Mouse (Mus musculus): ENCODE data around the gene Fbxw4. TPM values are rescaled to one million over a fixed set of nuclear protein-coding genes. Genes with fewer than 3 reads are reported as not detected.
A peak's percentile ranks its signal among the peaks of the same experiment; 100 is the strongest.

Gene Fbxw4
- polyA plus RNA-seq, 1 experiment from 2014 or later, result 3.5 TPM

DNA sequence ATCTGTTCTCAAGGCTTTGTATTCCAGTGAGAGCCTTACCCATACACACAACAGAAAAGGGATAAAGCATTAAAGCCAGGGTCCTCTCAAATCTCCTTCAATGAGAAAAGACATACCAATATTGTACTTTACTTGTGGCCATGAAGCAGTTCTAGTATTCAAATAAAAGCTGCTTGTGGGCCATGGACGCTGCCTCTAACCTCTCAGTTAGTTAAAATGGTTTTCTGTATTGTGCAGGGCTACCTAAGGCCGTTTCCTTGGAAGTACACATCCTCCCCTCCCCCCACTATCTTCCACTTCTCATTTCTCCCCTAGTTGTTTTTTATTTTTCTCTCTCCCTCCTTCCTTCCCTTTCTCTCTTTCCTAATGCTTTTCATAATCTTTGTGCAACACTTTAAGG lies 3.7 kb upstream of the Fbxw4 start:
- H3K4me3 ChIP-seq (ENCODE audit: low read depth, low read length), result no peak overlapping the region
- no peak for ATAC-seq (replicated peaks; ENCODE audit: insufficient number of reproducible peaks, low FRiP score, low TSS enrichment, low read depth)
- no peaks in the 10 kb centered on the region for H3K9me3 ChIP-seq (replicated peaks; ENCODE audit: control insufficient read depth, low read length)
- H3K36me3 ChIP-seq (replicated peaks; ENCODE audit: control insufficient read depth, insufficient read depth, low read depth, low read length), result no peaks in the 10 kb centered on the region
- no peak for DNase-seq (ENCODE audit: low spot score)
- H3K4me1 ChIP-seq (ENCODE audit: control insufficient read depth, insufficient read depth, low read length), result no peaks in the 10 kb centered on the region
- H3K4me2 ChIP-seq (ENCODE audit: low read depth, low read length), result no peak overlapping the region
- no peak overlapping the region for H3K9ac ChIP-seq (replicated peaks; ENCODE audit: low read length)
- H3K27ac ChIP-seq (replicated peaks; ENCODE audit: low read depth, low read length), result no peak overlapping the region
- no peaks in the 10 kb centered on the region for H3K27me3 ChIP-seq (ENCODE audit: control insufficient read depth, insufficient read depth, low read length)
- WGBS, result 57% methylated on average over 2 of the region's 2 CpGs

DNA sequence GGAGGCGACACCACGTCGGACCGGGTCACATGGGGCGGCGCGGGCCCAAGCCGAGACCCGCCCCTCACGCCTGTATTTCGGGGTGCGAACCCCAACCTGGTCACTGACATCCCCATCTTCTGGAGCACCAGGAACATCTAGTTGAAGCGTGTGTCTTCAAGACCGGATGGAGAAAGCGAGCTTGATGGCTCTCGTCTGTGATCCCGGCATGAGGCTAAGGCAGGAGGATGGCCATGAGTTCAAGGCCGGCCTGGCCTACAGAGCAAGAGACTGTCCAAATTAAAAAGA lies 335 bp upstream of the Fbxw4 start:
- H3K27ac ChIP-seq (replicated peaks; ENCODE audit: low read depth, low read length), result peak overlapping the region; percentile 91
- H3K4me1 ChIP-seq (ENCODE audit: control insufficient read depth, insufficient read depth, low read length), result no peaks in the 10 kb centered on the region; the same call in 1 of the 2 replicates
- H3K9ac ChIP-seq (replicated peaks; ENCODE audit: low read length), result peak overlapping the region; percentile 99
- H3K9me3 ChIP-seq (replicated peaks; ENCODE audit: control insufficient read depth, low read length), result no peaks in the 10 kb centered on the region
- no peak for ATAC-seq (replicated peaks; ENCODE audit: insufficient number of reproducible peaks, low FRiP score, low TSS enrichment, low read depth)
- no peaks in the 10 kb centered on the region for H3K36me3 ChIP-seq (replicated peaks; ENCODE audit: control insufficient read depth, insufficient read depth, low read depth, low read length)
- 15% methylated on average over 18 of the region's 18 CpGs for WGBS
- H3K4me3 ChIP-seq (ENCODE audit: low read depth, low read length), result peak overlapping the region; percentile 85
- no peak for DNase-seq (ENCODE audit: low spot score)
- H3K4me2 ChIP-seq (ENCODE audit: low read depth, low read length), result peak overlapping the region; percentile 81
- no peaks in the 10 kb centered on the region for H3K27me3 ChIP-seq (ENCODE audit: control insufficient read depth, insufficient read depth, low read length)

DNA sequence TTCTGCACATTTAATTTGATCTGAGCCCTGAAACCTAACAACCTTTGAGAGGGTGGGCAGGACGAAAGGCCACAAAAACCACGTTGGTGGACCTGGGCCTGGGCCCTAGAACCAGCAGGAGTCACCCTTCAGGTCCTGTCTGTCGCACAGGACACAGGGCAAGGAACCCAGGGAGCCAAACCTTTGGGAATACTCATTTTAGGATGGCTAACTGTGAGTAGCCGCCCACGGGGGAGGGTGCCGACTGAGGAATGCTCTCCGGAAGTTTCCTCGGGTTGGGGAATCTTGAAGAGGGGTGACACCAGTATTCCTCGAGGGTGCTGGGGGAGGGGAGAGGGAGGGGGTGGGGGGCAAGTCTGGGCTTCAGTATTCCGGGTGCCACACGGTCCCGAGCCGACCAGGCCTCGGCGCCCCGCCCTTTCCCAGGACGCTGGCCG lies 793 bp downstream of the Fbxw4 start:
- peak; percentile 44; the same call in 1 of the 2 replicates for ATAC-seq (replicated peaks; ENCODE audit: insufficient number of reproducible peaks, low FRiP score, low TSS enrichment, low read depth)
- under 1% methylated on average over 17 of the region's 18 CpGs for WGBS
- no peak for DNase-seq (ENCODE audit: low spot score)
- Histone ChIP-seq H3K4me2 (ENCODE audit: low read depth, low read length) (peak overlapping the region; percentile 81), H3K27ac (replicated peaks; ENCODE audit: low read depth, low read length) (peak overlapping the region; percentile 91), H3K4me3 (ENCODE audit: low read depth, low read length) (peak overlapping the region; percentile 85), H3K27me3 (ENCODE audit: control insufficient read depth, insufficient read depth, low read length) (no peaks in the 10 kb centered on the region), H3K36me3 (replicated peaks; ENCODE audit: control insufficient read depth, insufficient read depth, low read depth, low read length) (no peaks in the 10 kb centered on the region), H3K4me1 (ENCODE audit: control insufficient read depth, insufficient read depth, low read length) (no peaks in the 10 kb centered on the region; the same call in 1 of the 2 replicates), H3K9me3 (replicated peaks; ENCODE audit: control insufficient read depth, low read length) (no peaks in the 10 kb centered on the region), H3K9ac (replicated peaks; ENCODE audit: low read length) (peak overlapping the region; percentile 99)

DNA sequence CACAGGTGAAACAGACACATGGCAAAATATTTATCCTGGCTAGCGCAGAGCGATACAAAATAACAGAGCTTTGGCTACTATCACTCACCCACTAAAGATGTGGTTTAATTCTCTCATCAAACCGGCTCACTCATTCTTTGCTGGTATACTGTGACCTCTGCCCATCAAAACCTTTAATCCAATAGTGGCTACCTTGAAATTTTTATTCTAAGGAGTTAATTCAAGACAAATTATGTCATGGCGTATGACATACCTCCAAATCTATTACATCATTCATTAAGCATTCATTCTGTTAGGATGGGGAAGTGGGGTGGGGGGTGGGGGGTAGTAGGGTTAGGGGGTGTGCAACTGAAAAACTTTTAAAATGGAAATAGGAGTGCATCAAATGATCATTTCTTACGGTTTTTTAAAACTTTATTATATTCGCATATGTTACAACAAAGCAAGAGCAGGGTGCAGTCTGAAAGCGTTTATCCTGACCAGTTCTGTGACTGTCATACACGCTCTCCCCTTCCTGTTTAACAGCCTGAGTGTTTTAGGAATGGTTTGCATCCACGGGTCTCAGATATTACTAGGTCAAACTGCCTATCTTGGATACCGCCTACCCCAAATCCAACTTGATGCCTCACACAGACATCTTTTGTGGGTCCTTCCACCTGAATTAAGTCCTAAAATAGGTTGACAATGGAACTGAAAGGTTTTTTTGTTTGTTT lies 1.4 kb downstream of the Fbxw4 start:
- DNase-seq (ENCODE audit: low spot score) (peak; percentile 19), ATAC-seq (replicated peaks; ENCODE audit: insufficient number of reproducible peaks, low FRiP score, low TSS enrichment, low read depth) (no peak)
- Histone ChIP-seq H3K27me3 (ENCODE audit: control insufficient read depth, insufficient read depth, low read length) (no peaks in the 10 kb centered on the region), H3K36me3 (replicated peaks; ENCODE audit: control insufficient read depth, insufficient read depth, low read depth, low read length) (no peaks in the 10 kb centered on the region), H3K27ac (replicated peaks; ENCODE audit: low read depth, low read length) (peak overlapping the region; percentile 91; the same call in 1 of the 2 replicates), H3K4me2 (ENCODE audit: low read depth, low read length) (peak overlapping the region; percentile 81), H3K4me3 (ENCODE audit: low read depth, low read length) (peak overlapping the region; percentile 85), H3K9ac (replicated peaks; ENCODE audit: low read length) (no peak overlapping the region; the same call in 1 of the 2 replicates), H3K4me1 (ENCODE audit: control insufficient read depth, insufficient read depth, low read length) (no peaks in the 10 kb centered on the region; the same call in 1 of the 2 replicates), H3K9me3 (replicated peaks; ENCODE audit: control insufficient read depth, low read length) (no peaks in the 10 kb centered on the region)
- WGBS, result 59% methylated on average over 10 of the region's 10 CpGs

DNA sequence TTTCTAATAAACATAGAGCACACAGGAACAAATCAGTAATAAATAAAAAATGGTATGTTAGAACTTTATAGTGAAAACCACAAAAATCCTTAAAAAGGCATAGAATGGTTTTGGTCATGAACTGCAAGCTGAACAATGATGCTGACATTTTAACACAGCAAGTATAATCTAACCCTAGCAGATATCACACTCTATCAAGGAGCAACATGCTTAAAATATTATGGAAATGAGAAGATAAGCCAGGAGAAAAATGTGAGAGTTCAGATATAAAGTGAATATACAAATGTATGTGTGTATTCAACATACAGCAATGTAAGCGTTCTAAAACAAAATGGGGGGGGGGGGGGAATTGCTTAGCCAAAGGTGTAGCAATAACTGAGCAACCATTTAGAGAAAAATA lies 2.3 kb downstream of the Fbxw4 start:
- DNase-seq (ENCODE audit: low spot score) (no peak), ATAC-seq (replicated peaks; ENCODE audit: insufficient number of reproducible peaks, low FRiP score, low TSS enrichment, low read depth) (no peak)
- Histone ChIP-seq H3K4me2 (ENCODE audit: low read depth, low read length) (no peak overlapping the region), H3K27me3 (ENCODE audit: control insufficient read depth, insufficient read depth, low read length) (no peaks in the 10 kb centered on the region), H3K9me3 (replicated peaks; ENCODE audit: control insufficient read depth, low read length) (no peaks in the 10 kb centered on the region), H3K36me3 (replicated peaks; ENCODE audit: control insufficient read depth, insufficient read depth, low read depth, low read length) (no peaks in the 10 kb centered on the region), H3K4me3 (ENCODE audit: low read depth, low read length) (no peak overlapping the region), H3K27ac (replicated peaks; ENCODE audit: low read depth, low read length) (no peak overlapping the region), H3K4me1 (ENCODE audit: control insufficient read depth, insufficient read depth, low read length) (no peaks in the 10 kb centered on the region; the same call in 1 of the 2 replicates), H3K9ac (replicated peaks; ENCODE audit: low read length) (no peak overlapping the region)
- WGBS, result 83% methylated on average over 1 of the region's 1 CpGs

DNA sequence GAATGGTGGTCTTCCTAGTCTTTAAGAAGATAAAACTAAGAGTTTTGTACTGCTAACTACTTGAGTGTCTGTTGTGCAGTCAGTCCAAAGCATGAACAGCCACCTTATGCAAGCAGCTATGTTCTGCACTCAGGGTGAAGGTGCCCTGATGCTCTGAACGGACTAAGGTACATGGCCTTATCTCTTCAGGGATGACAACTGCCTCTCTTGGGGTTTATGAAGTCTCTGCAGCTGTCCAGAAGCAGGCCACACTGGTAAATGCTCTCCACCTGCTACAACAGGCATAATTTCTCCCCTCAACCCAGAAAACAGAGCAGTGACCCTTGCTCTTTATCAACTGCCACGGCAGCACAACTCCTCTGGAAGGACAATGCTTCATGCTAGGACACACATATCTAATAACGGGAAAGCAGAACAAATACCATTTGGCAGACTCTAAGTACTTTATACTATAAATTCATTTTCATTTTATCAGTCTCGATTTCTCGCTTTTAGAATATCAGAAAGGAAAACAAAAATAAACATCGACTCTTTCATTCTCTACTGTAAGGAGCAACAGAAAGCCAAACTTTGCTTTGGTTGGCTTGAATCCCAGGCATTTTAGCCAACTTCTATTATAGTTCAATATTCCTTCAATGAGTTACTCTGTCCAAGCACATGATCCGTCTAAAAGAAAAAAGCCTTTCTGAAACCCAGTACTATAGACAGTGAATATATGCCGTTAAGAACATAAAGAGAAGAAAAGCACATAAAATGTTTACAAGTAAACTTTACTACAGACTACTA lies 3.1 kb downstream of the Fbxw4 start:
- Histone ChIP-seq H3K9ac (replicated peaks; ENCODE audit: low read length) (no peak overlapping the region), H3K36me3 (replicated peaks; ENCODE audit: control insufficient read depth, insufficient read depth, low read depth, low read length) (no peaks in the 10 kb centered on the region), H3K4me1 (ENCODE audit: control insufficient read depth, insufficient read depth, low read length) (no peaks in the 10 kb centered on the region; the same call in 1 of the 2 replicates), H3K9me3 (replicated peaks; ENCODE audit: control insufficient read depth, low read length) (no peaks in the 10 kb centered on the region), H3K27ac (replicated peaks; ENCODE audit: low read depth, low read length) (no peak overlapping the region), H3K27me3 (ENCODE audit: control insufficient read depth, insufficient read depth, low read length) (no peaks in the 10 kb centered on the region), H3K4me2 (ENCODE audit: low read depth, low read length) (no peak overlapping the region), H3K4me3 (ENCODE audit: low read depth, low read length) (no peak overlapping the region)
- DNase-seq (ENCODE audit: low spot score) (no peak), ATAC-seq (replicated peaks; ENCODE audit: insufficient number of reproducible peaks, low FRiP score, low TSS enrichment, low read depth) (no peak)
- 71% methylated on average over 8 of the region's 8 CpGs for WGBS

DNA sequence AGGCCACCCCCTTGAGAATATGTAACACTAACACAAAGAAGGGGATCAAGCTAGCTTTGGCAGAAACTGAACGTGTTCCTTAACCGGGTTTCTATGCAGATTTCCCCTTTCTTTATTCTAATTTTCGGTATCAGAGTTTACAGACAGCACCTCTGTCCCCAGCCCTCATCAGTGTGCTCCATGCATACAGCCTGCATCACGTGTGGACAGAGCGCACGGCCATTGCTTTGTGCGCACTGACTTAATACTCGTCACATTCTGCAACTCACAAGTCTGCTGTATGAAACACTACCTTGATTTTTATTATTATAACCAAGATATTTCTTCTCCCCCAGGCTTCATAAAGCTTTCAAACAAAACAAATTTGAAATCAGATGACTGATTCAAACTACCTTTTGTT lies 4.2 kb downstream of the Fbxw4 start:
- Histone ChIP-seq H3K4me3 (ENCODE audit: low read depth, low read length) (no peak overlapping the region), H3K4me1 (ENCODE audit: control insufficient read depth, insufficient read depth, low read length) (peaks cover 3% of the 10 kb centered on the region), H3K4me2 (ENCODE audit: low read depth, low read length) (no peak overlapping the region; the same call in 1 of the 2 replicates), H3K27ac (replicated peaks; ENCODE audit: low read depth, low read length) (no peak overlapping the region), H3K9me3 (replicated peaks; ENCODE audit: control insufficient read depth, low read length) (no peaks in the 10 kb centered on the region), H3K27me3 (ENCODE audit: control insufficient read depth, insufficient read depth, low read length) (no peaks in the 10 kb centered on the region), H3K36me3 (replicated peaks; ENCODE audit: control insufficient read depth, insufficient read depth, low read depth, low read length) (no peaks in the 10 kb centered on the region), H3K9ac (replicated peaks; ENCODE audit: low read length) (no peak overlapping the region)
- ATAC-seq (replicated peaks; ENCODE audit: insufficient number of reproducible peaks, low FRiP score, low TSS enrichment, low read depth) (no peak), DNase-seq (ENCODE audit: low spot score) (no peak)
- 61% methylated on average over 8 of the region's 8 CpGs for WGBS

DNA sequence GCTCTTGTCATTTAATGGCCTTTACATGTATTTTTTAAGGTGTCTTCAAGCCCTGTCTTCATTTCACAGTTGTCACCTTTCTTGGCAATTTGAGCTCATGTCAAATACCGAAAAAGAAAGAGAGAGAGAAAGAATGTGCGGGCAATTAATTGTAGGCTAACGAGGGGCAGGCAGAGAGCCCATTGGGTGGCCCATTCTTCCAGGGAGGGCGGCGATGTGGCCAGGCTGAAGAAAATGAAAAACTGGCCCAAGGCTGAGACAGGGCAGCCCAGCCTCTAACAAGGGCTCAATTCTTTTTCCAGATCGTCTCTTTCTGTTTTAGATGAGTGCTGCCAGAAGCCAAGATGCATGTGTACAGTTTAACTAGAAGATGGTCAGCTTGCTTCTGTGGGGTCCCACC lies 6.1 kb downstream of the Fbxw4 start:
- DNase-seq (ENCODE audit: low spot score), result no peak
- Histone ChIP-seq H3K4me3 (ENCODE audit: low read depth, low read length) (no peak overlapping the region), H3K9me3 (replicated peaks; ENCODE audit: control insufficient read depth, low read length) (no peaks in the 10 kb centered on the region), H3K4me1 (ENCODE audit: control insufficient read depth, insufficient read depth, low read length) (peaks cover 3% of the 10 kb centered on the region), H3K4me2 (ENCODE audit: low read depth, low read length) (no peak overlapping the region), H3K27me3 (ENCODE audit: control insufficient read depth, insufficient read depth, low read length) (no peaks in the 10 kb centered on the region), H3K9ac (replicated peaks; ENCODE audit: low read length) (no peak overlapping the region), H3K27ac (replicated peaks; ENCODE audit: low read depth, low read length) (no peak overlapping the region), H3K36me3 (replicated peaks; ENCODE audit: control insufficient read depth, insufficient read depth, low read depth, low read length) (no peaks in the 10 kb centered on the region)
- WGBS, result 46% methylated on average over 6 of the region's 6 CpGs
- no peak for ATAC-seq (replicated peaks; ENCODE audit: insufficient number of reproducible peaks, low FRiP score, low TSS enrichment, low read depth)

All from embryonic facial prominence, embryonic 11.5 days (tissue).